Mouse (Mus musculus) megakaryocyte, embryonic 14.5 days (primary cell): Measurements from ENCODE around the gene Nup35.

Experiments used
- FLI1 ChIP-seq: IDR thresholded peaks from 2 replicates; pipeline ENCODE4 v1.6.1; 2012; ENCODE audit warnings: low read length, inconsistent platforms, mixed read lengths
- GATA1 ChIP-seq: IDR thresholded peaks from 3 replicates; pipeline ENCODE4 v1.6.1; 2012; ENCODE audit warnings: mixed read lengths, low read length, inconsistent platforms, borderline replicate concordance

GRCm38 (mm10) chr2:80612796-80613195 is 4.2 kb upstream of the Nup35 start:
- TF ChIP-seq GATA1 (no peak), FLI1 (no peak)
